ENCODE assay signal across 10 mouse cellular contexts in the genomic region with DNA sequence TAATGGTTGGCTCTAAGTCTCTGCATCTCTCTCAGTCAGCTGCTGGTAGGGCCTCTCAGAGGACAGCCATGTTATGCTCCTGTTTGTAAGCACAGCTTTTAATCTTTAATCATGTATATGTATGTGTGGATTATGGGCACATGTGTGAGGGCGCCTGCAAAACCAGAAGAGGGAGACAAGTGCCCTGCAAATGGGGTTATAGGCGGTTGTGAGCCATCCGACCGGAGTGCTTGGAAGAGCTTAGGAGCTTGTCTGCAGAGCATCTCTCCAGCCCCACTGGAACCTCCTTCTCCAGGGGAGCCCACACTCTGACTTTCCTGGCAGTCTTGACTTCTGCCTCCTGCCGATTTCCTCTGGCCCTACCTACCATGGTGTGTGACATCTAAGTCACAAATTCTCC.
A peak's percentile ranks its signal among the peaks of the same experiment; 100 is the strongest.
DNase-seq lines count a peak whose midpoint lies in the region; ATAC-seq and TF ChIP-seq lines count a peak whose summit lies in the region.
"Had no signal": no experiment of that assay in that cellular context is flagged by ENCODE, and none has a peak within 500 bp of the region (broad histone marks: within the 10 kb centered on the region; RNA-seq: fewer than 3 reads in every experiment).

No protein-coding gene starts in this region.

- DNase-seq in hindbrain, embryonic 14.5 days (ENCODE audit: low spot score) = no peak
- DNase-seq in midbrain, embryonic 14.5 days = peak; percentile 40
- DNase-seq in gastrocnemius, postnatal 4 days (ENCODE audit: low spot score in 2 of 2) = no peak
- no peak for DNase-seq in thymus, postnatal 10 days (ENCODE audit: low spot score in 2 of 2)
- DNase-seq: kidney, postnatal 14 days; lung, adult 18-20 months had no signal

- H3K4me2 ChIP-seq in embryonic facial prominence, embryonic 13.5 days = no peak overlapping the region
- H3K4me2 ChIP-seq in hindbrain, embryonic 14.5 days (replicated peaks) = no peak overlapping the region
- H3K4me2 ChIP-seq in midbrain, embryonic 14.5 days (ENCODE audit: low read length) = no peak overlapping the region

- peak overlapping the region; percentile 7; the same call in 1 of the 2 replicates for H3K9ac ChIP-seq in embryonic facial prominence, embryonic 13.5 days
- H3K9ac ChIP-seq in hindbrain, embryonic 14.5 days = peak overlapping the region; percentile 43; the same call in 1 of the 2 replicates
- H3K9ac ChIP-seq in midbrain, embryonic 14.5 days (replicated peaks; ENCODE audit: low read length) = no peak overlapping the region; the same call in 1 of the 2 replicates

- H3K36me3 ChIP-seq in embryonic facial prominence, embryonic 13.5 days = 0 out of 2 replicates have a peak, but pooled peaks cover 3% of the 10 kb centered on the region
- H3K36me3 ChIP-seq in hindbrain, embryonic 14.5 days (replicated peaks; ENCODE audit: control insufficient read depth, insufficient read depth) = no peaks in the 10 kb centered on the region
- H3K36me3 ChIP-seq in midbrain, embryonic 14.5 days (ENCODE audit: control insufficient read depth, insufficient read depth, low read length) = no peaks in the 10 kb centered on the region

- no peak overlapping the region for H3K27ac ChIP-seq in cortical plate, adult 2 months (ENCODE audit: insufficient read depth, low read length)
- H3K27ac ChIP-seq in embryonic facial prominence, embryonic 13.5 days = no peak overlapping the region
- peak overlapping the region; percentile 83 for H3K27ac ChIP-seq in hindbrain, embryonic 14.5 days
- H3K27ac ChIP-seq in midbrain, embryonic 14.5 days (replicated peaks; ENCODE audit: low read depth, low read length) = peak overlapping the region; percentile 75

- no peaks in the 10 kb centered on the region for H3K27me3 ChIP-seq in embryonic facial prominence, embryonic 13.5 days
- no peaks in the 10 kb centered on the region for H3K27me3 ChIP-seq in hindbrain, embryonic 14.5 days (ENCODE audit: control insufficient read depth, insufficient read depth, low read length)
- H3K27me3 ChIP-seq in midbrain, embryonic 14.5 days (ENCODE audit: control insufficient read depth, insufficient read depth, low read length) = peaks cover 9% of the 10 kb centered on the region; the same call in 1 of the 2 replicates

- H3K4me1 ChIP-seq in cortical plate, adult 2 months (ENCODE audit: control insufficient read depth, insufficient read depth, low read length) = peaks cover 2% of the 10 kb centered on the region
- peaks cover 24% of the 10 kb centered on the region for H3K4me1 ChIP-seq in embryonic facial prominence, embryonic 13.5 days
- H3K4me1 ChIP-seq in hindbrain, embryonic 14.5 days (replicated peaks; ENCODE audit: control insufficient read depth, insufficient read depth, low read length) = peaks cover 14% of the 10 kb centered on the region
- H3K4me1 ChIP-seq in midbrain, embryonic 14.5 days (ENCODE audit: control insufficient read depth, insufficient read depth, low read length) = 0 out of 2 replicates have a peak, but pooled peaks cover 8% of the 10 kb centered on the region

- no peak overlapping the region for H3K4me3 ChIP-seq in cortical plate, adult 2 months (ENCODE audit: insufficient read depth, low read length)
- H3K4me3 ChIP-seq in embryonic facial prominence, embryonic 13.5 days = no peak overlapping the region
- H3K4me3 ChIP-seq in hindbrain, embryonic 14.5 days (replicated peaks; ENCODE audit: low read length) = no peak overlapping the region
- H3K4me3 ChIP-seq in midbrain, embryonic 14.5 days (replicated peaks; ENCODE audit: low read depth, low read length) = no peak overlapping the region

- 0 out of 2 replicates have a peak, but pooled peaks have one; percentile 13 for TF ChIP-seq CTCF in cortical plate, adult 2 months (IDR thresholded peaks at IDR 0.05; ENCODE audit: extremely low read depth, insufficient read depth, low read length)

- no peaks in the 10 kb centered on the region; the same call in 1 of the 2 replicates for H3K9me3 ChIP-seq in embryonic facial prominence, embryonic 13.5 days
- H3K9me3 ChIP-seq in hindbrain, embryonic 14.5 days (ENCODE audit: control insufficient read depth, low read length) = 0 out of 2 replicates have a peak, but pooled peaks cover 4% of the 10 kb centered on the region
- H3K9me3 ChIP-seq in midbrain, embryonic 14.5 days (ENCODE audit: control insufficient read depth, low read length) = 0 out of 2 replicates have a peak, but pooled peaks cover 4% of the 10 kb centered on the region

- 82% methylated on average over 5 of the region's 5 CpGs for WGBS in embryonic facial prominence, embryonic 13.5 days
- WGBS in hindbrain, embryonic 14.5 days = 75% methylated on average over 5 of the region's 5 CpGs
- 56% methylated on average over 5 of the region's 5 CpGs for WGBS in midbrain, embryonic 14.5 days

- ATAC-seq in embryonic facial prominence, embryonic 13.5 days (ENCODE audit: insufficient number of reproducible peaks, insufficient read depth, low FRiP score, low TSS enrichment, low read depth) = no peak
- no peak for ATAC-seq in hindbrain, embryonic 14.5 days (ENCODE audit: low FRiP score)
- 0 out of 2 replicates have a peak, but pooled peaks have one; percentile 31 for ATAC-seq in midbrain, embryonic 14.5 days (ENCODE audit: low FRiP score, low TSS enrichment)
- ATAC-seq in monocyte, adult 5-6 weeks (replicated peaks; ENCODE audit: insufficient number of reproducible peaks, low FRiP score, low TSS enrichment, poor library complexity, severe bottlenecking) = no peak
- ATAC-seq: activated CD4-positive, CD25-positive, alpha-beta regulatory T cell, adult 4 months had no signal

- TF ChIP-seq POLR2A in cortical plate, adult 2 months (IDR thresholded peaks at IDR 0.05; ENCODE audit: extremely low read depth, insufficient read depth, low read length) = no peak

Comparison
In these comparisons a context has a peak if more than half of its experiments do, and no peak if none do; other contexts are left out.
1. H3K27ac ChIP-seq: peak in hindbrain, embryonic 14.5 days (single experiment) and midbrain, embryonic 14.5 days (single experiment); none in cortical plate, adult 2 months (single experiment) and embryonic facial prominence, embryonic 13.5 days (single experiment).